Mouse (Mus musculus) midbrain, embryonic 14.5 days (tissue): ENCODE measurements around the gene Cluh. TPM values are rescaled to one million over a fixed set of nuclear protein-coding genes. Genes with fewer than 3 reads are reported as not detected.

Source experiments
- ATAC-seq: fragments of 200-750 bp; cut with Nextera tagmentation; 2 replicates; pipeline ENCODE4 v1.8.0; 2017; ENCODE audit warnings: moderate number of reproducible peaks, moderate library complexity; ENCODE audit not compliant: low FRiP score, low TSS enrichment
- DNase-seq: peaks from one replicate; pipeline ENCODE4 v3.0.0-alpha.2; 2015
- H3K27ac ChIP-seq: fragments of 300-500 bp; sonication (generic); replicated peaks from 2 replicates; pipeline ENCODE4 v1.5.1; 2014; ENCODE audit warnings: mild to moderate bottlenecking, low read depth, low read length, moderate library complexity
- H3K27me3 ChIP-seq: fragments of 300-500 bp; sonication (generic); 2 replicates; pipeline ENCODE4 v1.6.1; 2014; ENCODE audit warnings: low read length, control low read depth, mixed read lengths; ENCODE audit not compliant: control insufficient read depth, insufficient read depth
- H3K36me3 ChIP-seq: fragments of 300-500 bp; sonication (generic); 2 replicates; pipeline ENCODE4 v1.6.1; 2014; ENCODE audit warnings: low read length, control low read depth; ENCODE audit not compliant: control insufficient read depth, insufficient read depth
- H3K4me1 ChIP-seq: fragments of 300-500 bp; sonication (generic); 2 replicates; pipeline ENCODE4 v1.6.1; 2014; ENCODE audit warnings: mild to moderate bottlenecking, antibody characterized with exemption, low read length, control low read depth; ENCODE audit not compliant: control insufficient read depth, insufficient read depth
- H3K4me2 ChIP-seq: fragments of 300-500 bp; sonication (generic); 2 replicates; pipeline ENCODE4 v1.6.1; 2014; ENCODE audit warnings: mild to moderate bottlenecking, low read length, moderate library complexity
- H3K4me3 ChIP-seq: fragments of 300-500 bp; sonication (generic); replicated peaks from 2 replicates; pipeline ENCODE4 v1.5.1; 2014; ENCODE audit warnings: low read depth, low read length
- H3K9ac ChIP-seq: fragments of 300-500 bp; sonication (generic); replicated peaks from 2 replicates; pipeline ENCODE4 v1.6.1; 2014; ENCODE audit warnings: mild to moderate bottlenecking, low read length, moderate library complexity
- H3K9me3 ChIP-seq: fragments of 300-500 bp; sonication (generic); 2 replicates; pipeline ENCODE4 v1.6.1; 2016; ENCODE audit warnings: low read length, control low read depth, mixed read lengths; ENCODE audit not compliant: control insufficient read depth
- WGBS: fragments of 180-500 bp; shearing (Covaris S2); extraction: QIAGEN DNeasy Blood & Tissue Kit; methylation state at CpG from one replicate; pipeline ENCODE4 v1.1.7; 2014; 5-methylcytosine and 5-hydroxymethylcytosine counted together
- polyA plus RNA-seq: library from polyadenylated mRNA; unstranded; fragments of >200 nt; fragmentation: Nextera tagmentation; extraction: Ambion mirVana; gene quantifications from 2 replicates; pipeline ENCODE4 v1.2.1, GENCODE M21; 2014

Cluh gene
- polyA plus RNA-seq, 1 experiment from 2014 or later, result 14.4 TPM

DNA sequence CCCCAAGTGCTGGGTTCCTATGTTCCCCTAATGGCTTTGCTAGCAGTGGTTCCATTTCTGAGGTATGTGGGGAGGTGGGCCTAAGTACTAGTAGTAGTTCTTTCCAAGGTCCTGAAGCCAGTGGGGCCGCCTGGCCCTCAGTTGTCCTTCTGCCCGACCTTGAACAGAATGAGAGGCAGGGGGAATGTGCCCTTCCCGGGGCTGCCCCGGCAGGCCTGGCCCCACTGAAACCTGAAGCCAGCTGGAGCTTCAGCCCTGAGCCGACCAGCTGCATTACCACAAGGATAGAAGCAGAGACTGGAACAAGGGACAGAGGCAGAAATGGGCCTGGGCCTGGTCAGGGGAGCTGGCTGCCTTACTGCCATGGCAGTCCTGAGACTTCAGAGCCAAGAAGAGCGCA is 4.1 kb downstream of the Cluh start:
- Histone ChIP-seq H3K9ac (no peak overlapping the region), H3K4me1 (peaks cover 28% of the 10 kb centered on the region), H3K4me3 (no peak overlapping the region), H3K9me3 (no peaks in the 10 kb centered on the region), H3K27me3 (no peaks in the 10 kb centered on the region), H3K4me2 (no peak overlapping the region), H3K36me3 (peaks cover 17% of the 10 kb centered on the region), H3K27ac (peak overlapping the region; percentile 37; the same call in 1 of the 2 replicates)
- ATAC-seq, result no peak
- no peak for DNase-seq
- WGBS, result 80% methylated on average over 6 of the region's 6 CpGs

DNA sequence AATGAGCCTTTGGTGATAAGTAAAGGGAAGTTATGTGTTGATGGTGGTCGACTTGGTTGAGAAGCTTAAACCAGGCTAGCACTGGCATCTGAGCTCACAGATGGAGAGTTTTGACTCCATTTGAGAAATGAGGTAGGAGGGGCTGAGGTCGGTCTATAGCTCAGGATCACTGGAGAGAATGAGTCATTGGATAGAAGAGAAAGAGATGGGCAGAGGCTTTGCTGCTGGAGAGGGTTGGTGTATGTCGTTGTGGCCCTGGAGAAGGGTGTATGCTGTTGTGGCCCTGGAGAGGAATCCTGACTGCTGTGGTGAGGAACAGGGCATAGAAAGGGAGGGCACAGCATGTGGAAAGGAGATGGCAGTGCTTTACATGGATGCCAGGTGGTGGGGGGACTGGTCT is 6.6 kb downstream of the Cluh start:
- Histone ChIP-seq H3K36me3 (peaks cover 42% of the 10 kb centered on the region), H3K27ac (no peak overlapping the region), H3K4me3 (no peak overlapping the region), H3K27me3 (no peaks in the 10 kb centered on the region), H3K4me1 (peaks cover 17% of the 10 kb centered on the region), H3K9me3 (no peaks in the 10 kb centered on the region), H3K9ac (no peak overlapping the region), H3K4me2 (no peak overlapping the region)
- ATAC-seq, result no peak
- WGBS, result 91% methylated on average over 3 of the region's 3 CpGs
- no peak for DNase-seq

DNA sequence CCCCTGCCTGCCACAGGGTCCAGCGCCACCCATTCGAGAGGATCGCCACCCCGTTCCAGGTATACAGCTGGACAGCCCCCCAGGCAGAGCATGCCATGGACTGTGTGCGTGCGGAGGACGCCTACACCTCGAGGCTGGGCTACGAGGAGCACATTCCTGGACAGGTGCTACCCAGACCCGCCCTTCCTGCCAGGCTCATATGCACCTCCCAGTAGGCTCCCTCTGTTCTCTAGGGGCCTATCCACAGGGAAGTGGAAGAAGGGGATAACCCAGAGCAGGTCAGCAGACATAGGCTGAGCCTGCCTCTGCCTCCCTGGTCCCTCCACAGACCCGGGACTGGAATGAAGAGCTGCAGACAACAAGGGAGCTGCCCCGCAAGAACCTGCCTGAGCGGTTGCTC is 11.0 kb downstream of the Cluh start:
- Histone ChIP-seq H3K36me3 (peaks cover 86% of the 10 kb centered on the region), H3K27me3 (no peaks in the 10 kb centered on the region), H3K9me3 (no peaks in the 10 kb centered on the region), H3K4me1 (no peaks in the 10 kb centered on the region), H3K9ac (no peak overlapping the region), H3K4me3 (no peak overlapping the region), H3K4me2 (no peak overlapping the region), H3K27ac (no peak overlapping the region)
- ATAC-seq (no peak), DNase-seq (no peak)
- 95% methylated on average over 13 of the region's 13 CpGs for WGBS

- no peak overlapping the region for H3K9ac ChIP-seq
- H3K9me3 ChIP-seq, result no peaks in the 10 kb centered on the region
- ATAC-seq (no peak), DNase-seq (no peak)
- no peaks in the 10 kb centered on the region for H3K27me3 ChIP-seq
- no peaks in the 10 kb centered on the region for H3K4me1 ChIP-seq
- H3K27ac ChIP-seq, result no peak overlapping the region
- no peak overlapping the region for H3K4me3 ChIP-seq
- peaks cover 98% of the 10 kb centered on the region for H3K36me3 ChIP-seq
- WGBS, result 97% methylated on average over 19 of the region's 19 CpGs
- H3K4me2 ChIP-seq, result no peak overlapping the region
Observed at GRCm38 (mm10) chr11:74661641-74662040, 12.3 kb downstream of the Cluh start.

DNA sequence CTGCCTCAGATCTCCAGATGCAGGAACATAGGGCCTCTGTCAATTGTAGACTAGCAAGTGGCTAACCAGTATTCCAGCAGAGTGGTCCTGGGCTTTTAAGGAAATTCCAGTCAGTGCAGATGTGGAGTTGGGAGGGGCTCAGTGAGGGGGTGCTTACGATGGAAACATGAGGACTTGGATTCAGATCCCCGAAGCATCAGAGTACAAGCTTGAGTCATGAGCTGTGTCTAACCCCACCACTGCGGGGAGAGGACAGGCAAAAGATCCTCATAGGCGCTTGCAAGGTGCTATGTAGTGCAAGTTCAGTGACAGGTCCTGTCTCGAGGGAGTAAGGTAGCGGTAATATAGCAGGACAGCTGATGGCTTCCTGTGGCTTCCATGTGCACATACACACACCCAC is 12.9 kb downstream of the Cluh start:
- Histone ChIP-seq H3K4me2 (no peak overlapping the region), H3K9me3 (no peaks in the 10 kb centered on the region), H3K27ac (no peak overlapping the region), H3K4me1 (no peaks in the 10 kb centered on the region), H3K9ac (no peak overlapping the region), H3K36me3 (peaks cover 100% of the 10 kb centered on the region), H3K27me3 (no peaks in the 10 kb centered on the region), H3K4me3 (no peak overlapping the region)
- DNase-seq, result no peak
- ATAC-seq, result no peak
- 95% methylated on average over 6 of the region's 6 CpGs for WGBS

DNA sequence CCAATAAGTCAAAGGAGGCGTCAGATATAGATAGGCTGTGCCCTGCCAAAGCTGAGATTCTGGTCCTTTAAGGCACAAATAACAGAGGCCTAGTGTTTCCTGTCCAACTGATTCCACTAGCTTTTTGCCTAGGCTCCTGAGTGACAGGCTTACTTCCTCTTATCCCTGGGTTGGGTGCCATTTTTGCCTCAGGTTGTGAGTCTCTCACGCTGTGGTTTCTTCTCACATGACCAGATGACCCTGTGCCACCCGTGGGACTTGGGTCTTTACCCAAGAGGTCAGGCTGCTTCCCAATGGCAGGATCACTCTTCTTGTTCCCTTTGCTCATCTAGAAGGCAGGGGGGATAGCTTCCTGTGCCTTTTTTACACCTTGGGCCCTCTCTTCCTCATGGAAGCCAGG is 15.0 kb downstream of the Cluh start:
- H3K36me3 ChIP-seq, result peaks cover 99% of the 10 kb centered on the region
- ATAC-seq, result no peak

DNA sequence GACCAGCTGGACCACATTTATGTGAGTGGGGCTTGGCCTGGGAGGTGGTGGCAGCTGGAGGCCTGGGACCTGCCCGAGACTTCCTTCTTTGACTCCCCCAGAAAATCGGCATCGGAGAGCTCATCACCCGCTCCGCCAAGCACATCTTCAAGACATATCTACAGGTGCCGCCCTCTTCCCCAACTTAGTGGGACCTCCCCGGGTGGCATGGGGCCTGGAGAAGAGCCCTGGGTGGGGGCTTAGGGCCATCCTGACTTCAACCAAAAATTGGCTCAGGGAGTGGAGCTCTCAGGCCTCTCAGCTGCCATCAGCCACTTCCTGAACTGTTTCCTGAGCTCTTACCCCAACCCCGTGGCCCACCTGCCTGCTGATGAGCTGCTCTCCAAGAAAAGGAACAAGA is 15.6 kb downstream of the Cluh start:
- 94% methylated on average over 8 of the region's 8 CpGs for WGBS
- Histone ChIP-seq H3K27me3 (no peaks in the 10 kb centered on the region), H3K4me1 (no peaks in the 10 kb centered on the region), H3K27ac (no peak overlapping the region), H3K36me3 (peaks cover 98% of the 10 kb centered on the region), H3K9ac (no peak overlapping the region), H3K4me3 (no peak overlapping the region), H3K4me2 (no peak overlapping the region), H3K9me3 (no peaks in the 10 kb centered on the region)
- no peak for DNase-seq
- no peak for ATAC-seq

More for the DNA sequence above, 15.0 kb downstream of the Cluh start:
- Histone ChIP-seq H3K4me1 (no peaks in the 10 kb centered on the region), H3K9me3 (no peaks in the 10 kb centered on the region), H3K4me3 (no peak overlapping the region), H3K9ac (no peak overlapping the region), H3K4me2 (no peak overlapping the region), H3K27ac (no peak overlapping the region), H3K27me3 (no peaks in the 10 kb centered on the region)
- no peak for DNase-seq
- WGBS, result 87% methylated on average over 3 of the region's 3 CpGs

- Histone ChIP-seq H3K4me2 (no peak overlapping the region), H3K9me3 (no peaks in the 10 kb centered on the region)
- no peak for ATAC-seq
Observed at GRCm38 (mm10) chr11:74665631-74666283, 16.5 kb downstream of the Cluh start.

DNA sequence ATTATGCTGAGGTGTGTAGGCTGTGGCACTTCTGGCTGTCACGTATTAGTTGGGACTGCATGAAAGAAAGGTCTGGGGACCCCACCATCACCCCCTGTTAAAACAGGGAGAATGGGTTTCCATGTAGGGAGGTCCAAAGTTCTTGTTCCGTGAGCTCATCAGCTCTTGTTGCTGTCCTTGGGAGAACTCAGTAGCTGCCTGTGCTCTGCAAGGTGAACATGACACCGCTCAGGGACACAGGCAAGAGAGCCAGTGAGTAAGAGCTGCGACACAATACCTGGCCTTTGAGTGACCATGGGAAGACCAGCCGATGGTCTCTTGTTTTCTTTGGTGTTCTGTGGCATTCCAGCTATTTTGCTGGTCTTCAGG is 17.0 kb downstream of the Cluh start:
- peaks cover 85% of the 10 kb centered on the region for H3K36me3 ChIP-seq
- no peak overlapping the region for H3K9ac ChIP-seq
- H3K27ac ChIP-seq, result no peak overlapping the region
- H3K9me3 ChIP-seq, result no peaks in the 10 kb centered on the region
- WGBS, result 96% methylated on average over 5 of the region's 5 CpGs
- DNase-seq (no peak), ATAC-seq (no peak)
- no peaks in the 10 kb centered on the region for H3K27me3 ChIP-seq
- H3K4me1 ChIP-seq, result no peaks in the 10 kb centered on the region
- H3K4me3 ChIP-seq, result no peak overlapping the region
- no peak overlapping the region for H3K4me2 ChIP-seq

More at GRCm38 (mm10) chr11:74665631-74666283, 16.5 kb downstream of the Cluh start:
- H3K27ac ChIP-seq, result no peak overlapping the region
- WGBS, result 97% methylated on average over 17 of the region's 17 CpGs
- no peak for DNase-seq
- H3K9ac ChIP-seq, result no peak overlapping the region
- H3K4me1 ChIP-seq, result no peaks in the 10 kb centered on the region
- peaks cover 90% of the 10 kb centered on the region for H3K36me3 ChIP-seq
- no peak overlapping the region for H3K4me3 ChIP-seq
- no peaks in the 10 kb centered on the region for H3K27me3 ChIP-seq
